Mouse (Mus musculus) limb, embryonic 14.5 days (tissue): ENCODE data around the gene Baat. TPM values are rescaled to one million over a fixed set of nuclear protein-coding genes. Genes with fewer than 3 reads are reported as not detected.
"Not testable (repeated sequence)": the region's sequence is repeated elsewhere in the genome, so short reads cannot be mapped to it uniquely, and the experiment has no call there.

Experiments
- ATAC-seq: fragments of 200-750 bp; cut with Nextera tagmentation; 2 replicates; pipeline ENCODE4 v1.8.0; 2017; ENCODE audit warnings: low read depth, moderate number of reproducible peaks, moderate TSS enrichment; ENCODE audit not compliant: low FRiP score
- DNase-seq: peaks from one replicate; pipeline ENCODE4 v3.0.0-alpha.2; 2015; ENCODE audit warnings: low spot score
- H3K27ac ChIP-seq: fragments of 300-500 bp; sonication (generic); replicated peaks from 2 replicates; pipeline ENCODE4 v1.5.1; 2014; ENCODE audit warnings: low read depth, mild to moderate bottlenecking, low read length, moderate library complexity, mixed read lengths
- H3K27me3 ChIP-seq: fragments of 300-500 bp; sonication (generic); 2 replicates; pipeline ENCODE4 v1.6.1; 2014; ENCODE audit warnings: low read length, mixed read lengths; ENCODE audit not compliant: control insufficient read depth, insufficient read depth
- H3K36me3 ChIP-seq: fragments of 300-500 bp; sonication (generic); 2 replicates; pipeline ENCODE4 v1.6.1; 2014; ENCODE audit warnings: mild to moderate bottlenecking, low read length, moderate library complexity, mixed read lengths; ENCODE audit not compliant: control insufficient read depth, insufficient read depth
- H3K4me1 ChIP-seq: fragments of 300-500 bp; sonication (generic); 2 replicates; pipeline ENCODE4 v1.6.1; 2014; ENCODE audit warnings: antibody characterized with exemption, low read length, mixed read lengths; ENCODE audit not compliant: control insufficient read depth, insufficient read depth
- H3K4me2 ChIP-seq: fragments of 300-500 bp; sonication (generic); replicated peaks from 2 replicates; pipeline ENCODE4 v1.6.1; 2014; ENCODE audit warnings: low read depth, mild to moderate bottlenecking, low read length, moderate library complexity; ENCODE audit not compliant: severe bottlenecking
- H3K4me3 ChIP-seq: fragments of 300-500 bp; sonication (generic); replicated peaks from 2 replicates; pipeline ENCODE4 v1.5.1; 2014; ENCODE audit warnings: low read length
- H3K9ac ChIP-seq: fragments of 300-500 bp; sonication (generic); 2 replicates; pipeline ENCODE4 v1.6.1; 2014; ENCODE audit warnings: mild to moderate bottlenecking, low read depth, low read length, moderate library complexity; ENCODE audit not compliant: severe bottlenecking
- H3K9me3 ChIP-seq: fragments of 300-500 bp; sonication (generic); 2 replicates; pipeline ENCODE4 v1.6.1; 2016; ENCODE audit warnings: low read length; ENCODE audit not compliant: control insufficient read depth
- POLR2A ChIP-seq: fragments of 200-500 bp; IDR thresholded peaks from 2 replicates; pipeline ENCODE4 v1.8.0; 2012; ENCODE audit warnings: inconsistent platforms, mild to moderate bottlenecking, moderate library complexity, borderline replicate concordance; ENCODE audit not compliant: insufficient read depth, insufficient read length; ENCODE audit errors: extremely low read depth
- WGBS: fragments of 180-500 bp; shearing (Covaris S2); extraction: QIAGEN DNeasy Blood & Tissue Kit; methylation state at CpG from one replicate; pipeline ENCODE4 v1.1.7; 2014; 5-methylcytosine and 5-hydroxymethylcytosine counted together
- polyA plus RNA-seq, 2 experiments: library from polyadenylated mRNA; depleted of rRNA in 1 of 2; stranded (reverse) in 1 of 2; unstranded in 1 of 2; fragments of >200 nt; fragmentation: Nextera tagmentation in 1 of 2; extraction: Ambion mirVana in 1 of 2; gene quantifications; 2 replicates each; pipeline versions ENCODE4 v1.2.1 to v1.2.3; 2012 to 2014

Gene Baat
- polyA plus RNA-seq, 2 experiments = 0.10 to 0.20 TPM

GRCm38 (mm10) chr4:49451848-49452551 is 54.4 kb downstream of the Baat start:
- Histone ChIP-seq H3K9me3 (no peaks in the 10 kb centered on the region), H3K27me3 (no peaks in the 10 kb centered on the region), H3K27ac (no peak overlapping the region), H3K9ac (no peak overlapping the region), H3K4me1 (no peaks in the 10 kb centered on the region), H3K4me3 (no peak overlapping the region), H3K4me2 (no peak overlapping the region), H3K36me3 (no peaks in the 10 kb centered on the region)
- 75% methylated on average over 1 of the region's 1 CpGs for WGBS
- ATAC-seq (no peak), DNase-seq (no peak)
- TF ChIP-seq POLR2A = no peak

- not testable (repeated sequence) for H3K4me2 ChIP-seq, H3K9ac ChIP-seq, ATAC-seq, H3K36me3 ChIP-seq, DNase-seq, H3K27me3 ChIP-seq, H3K9me3 ChIP-seq, H3K4me1 ChIP-seq, H3K4me3 ChIP-seq, H3K27ac ChIP-seq
- WGBS = 83% methylated on average over 1 of the region's 1 CpGs
Observed at GRCm38 (mm10) chr4:49451133-49451847, 55.1 kb downstream of the Baat start.

Other genes with a start within 250 kb of the Baat start
- gene Acnat2, start 98.4 kb downstream of the Baat start, polyA plus RNA-seq (2012; rRNA removed) = not detected in 2 replicates
- not detected in 2 replicates for gene Acnat2, start 98.4 kb downstream of the Baat start, polyA plus RNA-seq (2014; fragmentation: Nextera tagmentation; extraction: Ambion mirVana)
- 0.13 and 0.14 TPM in 2 replicates for gene Acnat1, start 32.6 kb downstream of the Baat start, polyA plus RNA-seq (2012; rRNA removed)
- not detected in 2 replicates for gene Acnat1, start 32.6 kb downstream of the Baat start, polyA plus RNA-seq (2014; fragmentation: Nextera tagmentation; extraction: Ambion mirVana)
- gene Mrpl50, start 14.5 kb upstream of the Baat start, polyA plus RNA-seq (2012; rRNA removed) = 17.1 and 30.0 TPM in 2 replicates
- gene Mrpl50, start 14.5 kb upstream of the Baat start, polyA plus RNA-seq (2014; fragmentation: Nextera tagmentation; extraction: Ambion mirVana) = 74.3 and 80.2 TPM in 2 replicates
- 4.5 and 5.8 TPM in 2 replicates for gene Zfp189, start 14.6 kb upstream of the Baat start, polyA plus RNA-seq (2012; rRNA removed)
- 9.6 and 10.4 TPM in 2 replicates for gene Zfp189, start 14.6 kb upstream of the Baat start, polyA plus RNA-seq (2014; fragmentation: Nextera tagmentation; extraction: Ambion mirVana)
- gene Aldob, start 43.0 kb upstream of the Baat start, polyA plus RNA-seq (2012; rRNA removed) = 0.25 and 0.32 TPM in 2 replicates
- not detected in 2 replicates for gene Aldob, start 43.0 kb upstream of the Baat start, polyA plus RNA-seq (2014; fragmentation: Nextera tagmentation; extraction: Ambion mirVana)
- 28.4 and 35.7 TPM in 2 replicates for gene Tmem246, start 91.3 kb upstream of the Baat start, polyA plus RNA-seq (2012; rRNA removed)
- gene Tmem246, start 91.3 kb upstream of the Baat start, polyA plus RNA-seq (2014; fragmentation: Nextera tagmentation; extraction: Ambion mirVana) = 37.0 and 39.2 TPM in 2 replicates
- gene Rnf20, start 125.4 kb upstream of the Baat start, polyA plus RNA-seq (2012; rRNA removed) = 45.7 and 54.3 TPM in 2 replicates
- gene Rnf20, start 125.4 kb upstream of the Baat start, polyA plus RNA-seq (2014; fragmentation: Nextera tagmentation; extraction: Ambion mirVana) = 54.5 and 59.4 TPM in 2 replicates
- gene Ppp3r2, start 175.5 kb upstream of the Baat start, polyA plus RNA-seq (2012; rRNA removed) = 0.15 and 0.19 TPM in 2 replicates
- gene Ppp3r2, start 175.5 kb upstream of the Baat start, polyA plus RNA-seq (2014; fragmentation: Nextera tagmentation; extraction: Ambion mirVana) = 0.14 and 0.22 TPM in 2 replicates